Mouse (Mus musculus) forebrain, postnatal 0 days (tissue): ENCODE measurements around the gene B3gnt2. TPM values are rescaled to one million over a fixed set of nuclear protein-coding genes. Genes with fewer than 3 reads are reported as not detected.

Experiments
- ATAC-seq: fragments of 200-750 bp; cut with Nextera tagmentation; 2 replicates; pipeline ENCODE4 v1.8.0; 2017; ENCODE audit warnings: mild to moderate bottlenecking, moderate library complexity
- DNase-seq: peaks from one replicate; pipeline ENCODE4 v3.0.0-alpha.2; 2015
- H3K27ac ChIP-seq: fragments of 300-500 bp; sonication (generic); 2 replicates; pipeline ENCODE4 v1.5.1; 2014; ENCODE audit warnings: low read depth, mild to moderate bottlenecking, antibody characterized with exemption, low read length, moderate library complexity, mixed read lengths
- H3K27me3 ChIP-seq: fragments of 300-500 bp; sonication (generic); 2 replicates; pipeline ENCODE4 v1.6.1; 2014; ENCODE audit warnings: mild to moderate bottlenecking, low read length, mixed read lengths; ENCODE audit not compliant: insufficient read depth
- H3K36me3 ChIP-seq: fragments of 300-500 bp; sonication (generic); 2 replicates; pipeline ENCODE4 v1.6.1; 2014; ENCODE audit warnings: mild to moderate bottlenecking, moderate library complexity; ENCODE audit not compliant: insufficient read depth
- H3K4me1 ChIP-seq: fragments of 300-500 bp; sonication (generic); 2 replicates; pipeline ENCODE4 v1.6.1; 2014; ENCODE audit warnings: antibody characterized with exemption; ENCODE audit not compliant: insufficient read depth
- H3K4me2 ChIP-seq: fragments of 300-500 bp; sonication (generic); 2 replicates; pipeline ENCODE4 v1.6.1; 2014; ENCODE audit warnings: low read depth, mild to moderate bottlenecking, moderate library complexity
- H3K4me3 ChIP-seq: fragments of 300-500 bp; sonication (generic); 2 replicates; pipeline ENCODE4 v1.5.1; 2014; ENCODE audit warnings: low read depth, low read length, mixed read lengths
- H3K9ac ChIP-seq: fragments of 300-500 bp; sonication (generic); 2 replicates; pipeline ENCODE4 v1.6.1; 2014; ENCODE audit warnings: mild to moderate bottlenecking
- H3K9me3 ChIP-seq: fragments of 300-500 bp; sonication (generic); 2 replicates; pipeline ENCODE4 v1.6.1; 2016; ENCODE audit warnings: low read length
- CTCF ChIP-seq: sonication (generic); IDR thresholded peaks from 2 replicates; pipeline ENCODE4 v1.5.1; 2016; ENCODE audit warnings: antibody characterized with exemption, control low read depth, low read depth
- WGBS: fragments of 180-500 bp; shearing (Covaris S2); extraction: QIAGEN DNeasy Blood & Tissue Kit; methylation state at CpG from one replicate; pipeline ENCODE4 v1.1.7; 2014; 5-methylcytosine and 5-hydroxymethylcytosine counted together
- polyA plus RNA-seq: library from polyadenylated mRNA; unstranded; fragments of >200 nt; fragmentation: Nextera tagmentation; extraction: Ambion mirVana; gene quantifications from 2 replicates; pipeline ENCODE4 v1.2.1, GENCODE M21; 2015
- total RNA-seq: library from RNA; depleted of rRNA; stranded (reverse); fragments of >200 nt; gene quantifications from 2 replicates; pipeline ENCODE4 v1.2.3, GENCODE M21; 2014

Gene B3gnt2
- total and polyA plus RNA-seq, 2 experiments from 2014 or later = 3.0 to 6.7 TPM

- no peak for ATAC-seq
- 72% methylated on average over 3 of the region's 3 CpGs for WGBS
- DNase-seq = no peak
- Histone ChIP-seq H3K4me2 (no peak overlapping the region), H3K27ac (no peak overlapping the region), H3K27me3 (no peaks in the 10 kb centered on the region), H3K4me1 (no peaks in the 10 kb centered on the region), H3K36me3 (no peaks in the 10 kb centered on the region), H3K4me3 (no peak overlapping the region), H3K9me3 (no peaks in the 10 kb centered on the region), H3K9ac (no peak overlapping the region)
- no peak for TF ChIP-seq CTCF
Observed at GRCm38 (mm10) chr11:22880383-22881172, 19.8 kb upstream of the B3gnt2 start.

DNA sequence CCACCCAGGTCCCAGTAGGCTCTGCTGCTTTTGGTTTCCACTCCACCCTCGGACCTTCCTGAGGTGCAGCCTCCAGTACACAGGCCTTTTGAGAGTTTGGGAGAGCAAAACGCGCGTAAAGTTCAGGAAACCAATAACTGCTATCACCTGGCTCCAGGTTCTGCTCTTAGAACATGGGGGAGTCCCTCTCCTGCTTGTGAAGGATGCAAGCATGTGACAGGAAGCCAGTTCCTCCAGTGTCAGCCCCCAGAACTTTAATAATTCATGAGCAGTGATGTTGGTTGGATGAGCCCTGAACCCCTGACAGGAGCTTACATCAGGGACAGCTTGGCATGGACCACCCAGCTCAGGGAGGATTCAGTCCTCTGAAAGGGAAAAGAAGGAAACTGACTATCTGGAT lies 18.9 kb upstream of the B3gnt2 start:
- Histone ChIP-seq H3K27me3 (no peaks in the 10 kb centered on the region), H3K36me3 (no peaks in the 10 kb centered on the region), H3K27ac (no peak overlapping the region), H3K9ac (no peak overlapping the region), H3K4me1 (no peaks in the 10 kb centered on the region), H3K9me3 (no peaks in the 10 kb centered on the region), H3K4me2 (no peak overlapping the region), H3K4me3 (no peak overlapping the region)
- 86% methylated on average over 4 of the region's 4 CpGs for WGBS
- no peak for ATAC-seq
- DNase-seq = no peak
- TF ChIP-seq CTCF = no peak

- Histone ChIP-seq H3K36me3 (no peaks in the 10 kb centered on the region), H3K4me3 (no peak overlapping the region), H3K27ac (no peak overlapping the region), H3K4me1 (peaks cover 2% of the 10 kb centered on the region; the same call in 1 of the 2 replicates), H3K9me3 (no peaks in the 10 kb centered on the region), H3K27me3 (no peaks in the 10 kb centered on the region), H3K4me2 (no peak overlapping the region), H3K9ac (no peak overlapping the region)
- ATAC-seq = no peak
- 91% methylated on average over 3 of the region's 3 CpGs for WGBS
- no peak for TF ChIP-seq CTCF
- DNase-seq = no peak
Observed at GRCm38 (mm10) chr11:22876680-22877330, 16.0 kb upstream of the B3gnt2 start.

DNA sequence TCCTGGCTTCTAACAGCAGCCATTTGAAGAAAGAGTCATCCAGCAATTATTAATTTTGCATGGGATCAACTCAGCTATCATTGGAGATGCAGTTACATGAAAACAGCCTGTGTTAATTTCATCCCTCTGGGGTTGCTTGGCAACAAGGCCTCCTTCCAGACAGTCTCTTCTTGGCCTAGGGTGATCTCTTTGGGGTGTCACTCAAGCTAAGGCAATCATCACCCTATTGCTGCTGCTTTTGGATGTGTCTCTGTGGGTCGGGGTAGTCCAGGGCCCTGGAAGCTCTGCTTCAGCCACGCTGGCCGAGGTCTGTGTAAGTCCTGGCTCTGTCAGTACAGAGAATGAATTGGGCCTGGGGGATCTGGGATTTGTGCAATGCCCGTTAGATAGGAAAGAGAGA lies 14.5 kb upstream of the B3gnt2 start:
- H3K27me3 ChIP-seq = no peaks in the 10 kb centered on the region
- H3K27ac ChIP-seq = peak overlapping the region; percentile 40
- ATAC-seq = peak; percentile 90
- peak; percentile 51 for DNase-seq
- no peaks in the 10 kb centered on the region for H3K36me3 ChIP-seq
- TF ChIP-seq CTCF = no peak
- H3K9ac ChIP-seq = no peak overlapping the region
- H3K4me2 ChIP-seq = no peak overlapping the region
- H3K4me3 ChIP-seq = no peak overlapping the region
- H3K9me3 ChIP-seq = no peaks in the 10 kb centered on the region
- WGBS = 50% methylated on average over 4 of the region's 4 CpGs
- peaks cover 7% of the 10 kb centered on the region; the same call in 1 of the 2 replicates for H3K4me1 ChIP-seq

DNA sequence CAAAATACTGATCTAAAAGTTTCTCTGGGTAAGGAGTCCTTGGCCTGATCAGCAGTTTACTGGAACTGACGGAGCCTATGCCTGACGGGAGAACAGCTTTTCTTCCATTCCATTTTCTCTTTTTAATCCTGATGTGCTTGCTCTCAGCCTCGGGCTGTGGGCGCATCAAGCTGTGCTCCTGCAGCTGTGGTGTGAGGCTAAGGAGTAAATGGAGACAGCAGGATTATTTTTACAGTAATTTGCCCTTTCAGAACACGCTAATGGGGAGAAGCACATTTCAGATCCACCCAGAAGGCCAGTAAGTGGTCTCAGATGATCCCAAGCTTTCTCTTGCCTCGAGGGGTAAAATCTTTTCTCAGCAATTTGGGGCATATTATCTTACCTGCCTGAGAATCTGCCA lies 14.0 kb upstream of the B3gnt2 start:
- H3K4me3 ChIP-seq = no peak overlapping the region
- H3K9ac ChIP-seq = no peak overlapping the region
- H3K36me3 ChIP-seq = no peaks in the 10 kb centered on the region
- H3K9me3 ChIP-seq = no peaks in the 10 kb centered on the region
- H3K27ac ChIP-seq = peak overlapping the region; percentile 40
- WGBS = 41% methylated on average over 6 of the region's 6 CpGs
- DNase-seq (no peak), ATAC-seq (peak; percentile 50)
- H3K4me2 ChIP-seq = no peak overlapping the region
- peaks cover 7% of the 10 kb centered on the region; the same call in 1 of the 2 replicates for H3K4me1 ChIP-seq
- no peaks in the 10 kb centered on the region for H3K27me3 ChIP-seq
- no peak for TF ChIP-seq CTCF

DNA sequence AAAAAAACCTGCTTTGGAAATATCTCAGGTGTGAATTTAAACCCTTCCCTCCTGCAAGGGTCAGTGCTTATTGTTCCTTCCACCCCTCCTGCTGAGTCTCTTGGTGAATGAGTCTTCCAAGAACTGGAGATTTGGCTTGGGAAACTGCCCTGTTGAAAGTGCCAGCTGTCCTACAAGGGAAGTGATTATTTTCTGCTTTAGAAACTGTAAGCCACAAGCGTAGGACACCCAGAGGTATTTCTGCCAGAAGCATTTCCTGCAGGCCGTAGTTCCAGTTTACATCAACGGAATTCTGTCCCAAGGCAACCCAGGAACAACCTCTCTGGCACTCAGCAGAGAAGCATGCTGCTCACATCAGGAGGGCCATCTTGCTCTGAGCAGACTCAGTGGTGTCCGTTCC lies 12.6 kb upstream of the B3gnt2 start:
- H3K9ac ChIP-seq = no peak overlapping the region
- no peak for TF ChIP-seq CTCF
- ATAC-seq (no peak), DNase-seq (no peak)
- H3K36me3 ChIP-seq = no peaks in the 10 kb centered on the region
- H3K4me2 ChIP-seq = no peak overlapping the region
- no peak overlapping the region for H3K4me3 ChIP-seq
- peaks cover 7% of the 10 kb centered on the region; the same call in 1 of the 2 replicates for H3K4me1 ChIP-seq
- 47% methylated on average over 4 of the region's 4 CpGs for WGBS
- no peaks in the 10 kb centered on the region for H3K27me3 ChIP-seq
- H3K27ac ChIP-seq = no peak overlapping the region
- no peaks in the 10 kb centered on the region for H3K9me3 ChIP-seq

DNA sequence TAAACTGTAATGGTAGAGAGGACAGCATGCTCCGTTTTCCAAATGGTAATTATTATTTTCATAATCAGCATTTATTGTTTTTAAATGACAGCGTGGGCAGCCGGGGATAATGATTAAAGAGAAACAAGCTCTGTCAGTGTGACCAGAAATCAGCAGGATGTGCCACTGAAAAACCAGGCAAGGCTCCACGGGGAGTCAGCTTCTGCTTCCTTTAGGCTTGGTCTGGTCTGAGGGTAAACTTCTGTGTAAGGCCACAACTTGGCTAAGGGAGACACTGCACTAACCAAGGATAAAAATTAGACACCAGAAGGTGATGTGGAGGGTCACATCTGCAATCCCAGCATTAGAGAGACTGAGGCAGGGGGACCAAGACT lies 11.5 kb upstream of the B3gnt2 start:
- DNase-seq = no peak
- no peak for TF ChIP-seq CTCF
- H3K4me1 ChIP-seq = peaks cover 7% of the 10 kb centered on the region; the same call in 1 of the 2 replicates
- ATAC-seq = no peak
- H3K27me3 ChIP-seq = no peaks in the 10 kb centered on the region
- 51% methylated on average over 4 of the region's 4 CpGs for WGBS
- no peak overlapping the region for H3K27ac ChIP-seq
- no peak overlapping the region for H3K4me2 ChIP-seq
- H3K36me3 ChIP-seq = no peaks in the 10 kb centered on the region
- no peaks in the 10 kb centered on the region for H3K9me3 ChIP-seq
- H3K9ac ChIP-seq = no peak overlapping the region
- no peak overlapping the region for H3K4me3 ChIP-seq
